Mouse (Mus musculus): ENCODE results near the gene Vmn2r38. TPM values are rescaled to one million over a fixed set of nuclear protein-coding genes. Genes with fewer than 3 reads are reported as not detected.
"Not testable (repeated sequence)": the region's sequence is repeated elsewhere in the genome, so short reads cannot be mapped to it uniquely, and the experiment has no call there.

Gene Vmn2r38
- not detected in 2 replicates for polyA plus RNA-seq (2012; ENCODE audit: insufficient read depth, low replicate concordance)

- H3K9me3 ChIP-seq; H3K4me3 ChIP-seq (replicated peaks); H3K36me3 ChIP-seq (replicated peaks; ENCODE audit: low read length); H3K27me3 ChIP-seq (replicated peaks); H3K4me1 ChIP-seq: not testable (repeated sequence)
Observed at GRCm38 (mm10) chr7:9097781-9098180, at the start of gene Vmn2r38. Gene Vmn2r38, minus strand, starts transcription at chr7:9097881.

DNA sequence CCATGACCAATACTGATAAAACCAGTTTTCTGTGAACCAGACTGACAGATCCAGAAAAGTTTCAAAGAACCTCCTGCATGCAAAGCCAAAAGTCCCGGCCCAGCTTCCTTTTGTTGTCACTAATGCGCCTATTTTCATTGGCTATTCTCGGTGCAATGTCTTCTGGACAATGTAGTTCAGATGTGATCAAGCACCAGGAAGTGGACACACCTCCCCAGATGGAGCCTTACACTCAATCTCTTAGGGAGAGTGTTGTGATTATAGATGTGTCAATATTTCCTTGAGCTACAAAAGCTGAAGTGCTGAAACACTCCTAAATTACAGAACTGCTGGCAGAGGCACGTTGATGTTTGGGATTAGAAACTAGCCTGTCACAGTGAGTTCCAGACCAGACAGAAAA is 32.3 kb downstream of the Vmn2r38 start:
- H3K36me3 ChIP-seq (replicated peaks; ENCODE audit: low read length); H3K27me3 ChIP-seq (replicated peaks); H3K4me1 ChIP-seq; H3K4me3 ChIP-seq (replicated peaks); H3K9me3 ChIP-seq: not testable (repeated sequence)

- not testable (repeated sequence) for H3K27me3 ChIP-seq (replicated peaks); H3K36me3 ChIP-seq (replicated peaks; ENCODE audit: low read length); H3K4me1 ChIP-seq; H3K9me3 ChIP-seq; H3K4me3 ChIP-seq (replicated peaks)
Observed at GRCm38 (mm10) chr7:9030698-9031097, 67.0 kb downstream of the Vmn2r38 start, which contains the start of gene Vmn2r39. Gene Vmn2r39, minus strand, starts transcription at chr7:9030798.

Other genes with a start within 250 kb of the Vmn2r38 start
- gene Vmn2r40, start 166.4 kb downstream of the Vmn2r38 start, polyA plus RNA-seq (2012; ENCODE audit: insufficient read depth, low replicate concordance) = not detected in 2 replicates
- gene Vmn2r39, start 67.1 kb downstream of the Vmn2r38 start, polyA plus RNA-seq (2012; ENCODE audit: insufficient read depth, low replicate concordance) = not detected in 2 replicates
- not detected in 2 replicates for gene Vmn2r37, start 125.8 kb upstream of the Vmn2r38 start, polyA plus RNA-seq (2012; ENCODE audit: insufficient read depth, low replicate concordance)

Measured in megakaryocyte, embryonic 14.5 days (primary cell).